Mouse (Mus musculus) bone marrow, adult 2 months (tissue): ENCODE data around the gene Nt5c2.

Experiments
- CTCF ChIP-seq: fragments of 200-500 bp; IDR thresholded peaks from 2 replicates; pipeline ENCODE4 v1.5.1; 2011; ENCODE audit warnings: low read length, control low read depth; ENCODE audit not compliant: control insufficient read depth, insufficient read depth
- POLR2A ChIP-seq: fragments of 200-500 bp; IDR thresholded peaks from 2 replicates; pipeline ENCODE4 v1.6.1; 2011; ENCODE audit warnings: low read depth, mild to moderate bottlenecking, control low read depth, low read length, borderline replicate concordance; ENCODE audit not compliant: control insufficient read depth

DNA sequence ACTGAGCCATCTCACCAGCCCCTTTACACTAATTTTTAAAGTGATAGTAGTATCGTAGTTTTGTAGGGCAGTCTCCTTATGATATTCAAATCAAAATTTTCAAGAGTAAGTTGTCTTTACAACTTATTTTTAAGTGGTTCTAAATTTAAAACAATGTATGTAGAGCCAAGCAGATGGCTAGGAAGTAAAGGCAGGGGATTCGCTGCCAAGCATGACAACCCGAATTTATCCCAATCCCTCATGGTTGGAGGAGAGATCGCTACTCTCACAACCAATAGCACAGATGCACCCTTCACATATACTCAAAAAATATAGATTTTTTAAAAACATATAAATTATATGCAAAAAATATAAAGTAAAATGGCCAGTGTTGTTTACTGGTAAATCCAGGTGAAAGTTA is 59.3 kb downstream of the Nt5c2 start:
- no peak for TF ChIP-seq CTCF
- TF ChIP-seq POLR2A, result no peak
